Mouse (Mus musculus): ENCODE measurements around the gene Ric1. TPM values are rescaled to one million over a fixed set of nuclear protein-coding genes. Genes with fewer than 3 reads are reported as not detected.

Ric1 gene
- polyA plus RNA-seq, 2 experiments: 22.7 to 31.4 TPM

GRCm38 (mm10) chr19:29504131-29504530 lies 18.0 kb upstream of the Ric1 start:
- Histone ChIP-seq H3K36me3 (ENCODE audit: control insufficient read depth, insufficient read depth, low read length) (no peaks in the 10 kb centered on the region), H3K9me3 (ENCODE audit: control insufficient read depth, low read length) (no peaks in the 10 kb centered on the region), H3K4me1 (ENCODE audit: control insufficient read depth, insufficient read depth, low read length) (no peaks in the 10 kb centered on the region), H3K27ac (replicated peaks; ENCODE audit: low read depth, low read length) (no peak overlapping the region), H3K27me3 (ENCODE audit: control insufficient read depth, insufficient read depth, low read length) (no peaks in the 10 kb centered on the region), H3K9ac (ENCODE audit: low read depth, low read length, severe bottlenecking) (no peak overlapping the region), H3K4me2 (replicated peaks; ENCODE audit: low read depth, low read length, severe bottlenecking) (no peak overlapping the region), H3K4me3 (replicated peaks; ENCODE audit: low read length) (no peak overlapping the region)
- no peak for DNase-seq (ENCODE audit: low spot score)
- ATAC-seq (ENCODE audit: low FRiP score, low read depth): no peak
- TF ChIP-seq POLR2A (IDR thresholded peaks at IDR 0.05; ENCODE audit: borderline replicate concordance, extremely low read depth, insufficient read depth, insufficient read length): no peak
- 79% methylated on average over 2 of the region's 2 CpGs for WGBS

- 69% methylated on average over 7 of the region's 7 CpGs for WGBS
- no peaks in the 10 kb centered on the region for H3K36me3 ChIP-seq (ENCODE audit: control insufficient read depth, insufficient read depth, low read length)
- H3K4me3 ChIP-seq (replicated peaks; ENCODE audit: low read length): no peak overlapping the region
- ATAC-seq (ENCODE audit: low FRiP score, low read depth): no peak
- no peak overlapping the region for H3K9ac ChIP-seq (ENCODE audit: low read depth, low read length, severe bottlenecking)
- no peaks in the 10 kb centered on the region for H3K4me1 ChIP-seq (ENCODE audit: control insufficient read depth, insufficient read depth, low read length)
- DNase-seq (ENCODE audit: low spot score): no peak
- H3K9me3 ChIP-seq (ENCODE audit: control insufficient read depth, low read length): no peaks in the 10 kb centered on the region
- no peak overlapping the region for H3K4me2 ChIP-seq (replicated peaks; ENCODE audit: low read depth, low read length, severe bottlenecking)
- H3K27ac ChIP-seq (replicated peaks; ENCODE audit: low read depth, low read length): no peak overlapping the region
- no peak for TF ChIP-seq POLR2A (IDR thresholded peaks at IDR 0.05; ENCODE audit: borderline replicate concordance, extremely low read depth, insufficient read depth, insufficient read length)
- H3K27me3 ChIP-seq (ENCODE audit: control insufficient read depth, insufficient read depth, low read length): no peaks in the 10 kb centered on the region
Observed at GRCm38 (mm10) chr19:29505617-29506016, 16.5 kb upstream of the Ric1 start.

GRCm38 (mm10) chr19:29508208-29508607 lies 13.9 kb upstream of the Ric1 start:
- Histone ChIP-seq H3K4me1 (ENCODE audit: control insufficient read depth, insufficient read depth, low read length) (no peaks in the 10 kb centered on the region), H3K4me3 (replicated peaks; ENCODE audit: low read length) (no peak overlapping the region), H3K27me3 (ENCODE audit: control insufficient read depth, insufficient read depth, low read length) (no peaks in the 10 kb centered on the region), H3K36me3 (ENCODE audit: control insufficient read depth, insufficient read depth, low read length) (no peaks in the 10 kb centered on the region), H3K4me2 (replicated peaks; ENCODE audit: low read depth, low read length, severe bottlenecking) (no peak overlapping the region), H3K27ac (replicated peaks; ENCODE audit: low read depth, low read length) (no peak overlapping the region), H3K9ac (ENCODE audit: low read depth, low read length, severe bottlenecking) (no peak overlapping the region), H3K9me3 (ENCODE audit: control insufficient read depth, low read length) (no peaks in the 10 kb centered on the region)
- WGBS: 72% methylated on average over 7 of the region's 7 CpGs
- DNase-seq (ENCODE audit: low spot score): no peak
- TF ChIP-seq POLR2A (IDR thresholded peaks at IDR 0.05; ENCODE audit: borderline replicate concordance, extremely low read depth, insufficient read depth, insufficient read length): no peak
- no peak for ATAC-seq (ENCODE audit: low FRiP score, low read depth)

GRCm38 (mm10) chr19:29509857-29510256 lies 12.2 kb upstream of the Ric1 start:
- Histone ChIP-seq H3K9me3 (ENCODE audit: control insufficient read depth, low read length) (peaks cover 4% of the 10 kb centered on the region; the same call in 1 of the 2 replicates), H3K9ac (ENCODE audit: low read depth, low read length, severe bottlenecking) (no peak overlapping the region), H3K27me3 (ENCODE audit: control insufficient read depth, insufficient read depth, low read length) (no peaks in the 10 kb centered on the region), H3K4me3 (replicated peaks; ENCODE audit: low read length) (no peak overlapping the region), H3K36me3 (ENCODE audit: control insufficient read depth, insufficient read depth, low read length) (no peaks in the 10 kb centered on the region), H3K4me1 (ENCODE audit: control insufficient read depth, insufficient read depth, low read length) (no peaks in the 10 kb centered on the region), H3K27ac (replicated peaks; ENCODE audit: low read depth, low read length) (no peak overlapping the region), H3K4me2 (replicated peaks; ENCODE audit: low read depth, low read length, severe bottlenecking) (no peak overlapping the region)
- ATAC-seq (ENCODE audit: low FRiP score, low read depth): no peak
- TF ChIP-seq POLR2A (IDR thresholded peaks at IDR 0.05; ENCODE audit: borderline replicate concordance, extremely low read depth, insufficient read depth, insufficient read length): no peak
- WGBS: 94% methylated on average over 7 of the region's 7 CpGs
- no peak for DNase-seq (ENCODE audit: low spot score)

GRCm38 (mm10) chr19:29511826-29512225 lies 10.3 kb upstream of the Ric1 start:
- Histone ChIP-seq H3K27me3 (ENCODE audit: control insufficient read depth, insufficient read depth, low read length) (no peaks in the 10 kb centered on the region), H3K36me3 (ENCODE audit: control insufficient read depth, insufficient read depth, low read length) (peaks cover 2% of the 10 kb centered on the region; the same call in 1 of the 2 replicates), H3K27ac (replicated peaks; ENCODE audit: low read depth, low read length) (no peak overlapping the region), H3K4me1 (ENCODE audit: control insufficient read depth, insufficient read depth, low read length) (no peaks in the 10 kb centered on the region), H3K9me3 (ENCODE audit: control insufficient read depth, low read length) (peaks cover 4% of the 10 kb centered on the region; the same call in 1 of the 2 replicates), H3K9ac (ENCODE audit: low read depth, low read length, severe bottlenecking) (no peak overlapping the region), H3K4me3 (replicated peaks; ENCODE audit: low read length) (no peak overlapping the region), H3K4me2 (replicated peaks; ENCODE audit: low read depth, low read length, severe bottlenecking) (no peak overlapping the region)
- ATAC-seq (ENCODE audit: low FRiP score, low read depth) (no peak), DNase-seq (ENCODE audit: low spot score) (no peak)
- WGBS: 80% methylated on average over 2 of the region's 2 CpGs
- no peak for TF ChIP-seq POLR2A (IDR thresholded peaks at IDR 0.05; ENCODE audit: borderline replicate concordance, extremely low read depth, insufficient read depth, insufficient read length)

Measured in limb, embryonic 14.5 days (tissue).